Mouse (Mus musculus): ENCODE data around the gene Grk5.
"Not testable (repeated sequence)": the region's sequence is repeated elsewhere in the genome, so short reads cannot be mapped to it uniquely, and the experiment has no call there.

Gene Grk5

DNA sequence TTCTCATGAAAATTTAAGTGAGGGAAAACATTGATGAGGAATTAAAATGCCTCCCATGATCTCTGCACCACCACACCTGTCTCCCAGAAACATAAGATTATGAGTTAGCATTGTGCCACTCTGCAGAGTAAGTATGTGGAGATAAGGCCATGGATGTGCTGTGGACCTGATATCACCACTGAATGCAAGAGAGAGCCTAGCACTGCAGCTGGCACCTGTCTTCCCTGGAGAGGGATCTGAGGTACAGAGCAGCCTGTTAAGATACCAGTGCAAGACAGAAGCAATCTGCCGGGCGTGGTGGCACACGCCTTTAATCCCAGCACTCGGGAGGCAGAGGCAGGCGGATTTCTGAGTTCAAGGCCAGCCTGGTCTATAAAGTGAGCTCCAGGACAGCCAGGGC, 15.9 kb downstream of the Grk5 start:
- ATAC-seq (ENCODE audit: insufficient number of reproducible peaks, low FRiP score, low TSS enrichment): no peak

DNA sequence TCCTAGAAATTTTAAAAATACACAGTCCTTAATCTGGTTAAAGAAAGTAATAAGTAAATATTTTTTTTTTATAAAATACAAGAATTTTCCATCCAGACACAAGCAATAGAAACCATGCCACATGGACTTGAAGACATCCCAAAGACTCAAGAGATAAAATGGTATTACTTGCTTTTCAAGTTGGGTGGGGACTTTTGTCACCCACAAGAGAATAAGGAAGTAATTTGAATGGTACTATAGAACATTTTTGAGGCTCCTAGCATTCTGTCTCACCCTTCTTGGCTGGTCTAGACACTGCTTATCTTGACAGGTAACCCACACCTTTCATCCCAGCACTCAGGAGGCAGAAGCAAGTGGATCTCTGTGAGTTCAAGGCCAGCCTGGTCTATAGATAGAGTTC, 20.8 kb downstream of the Grk5 start:
- no peak for ATAC-seq (ENCODE audit: insufficient number of reproducible peaks, low FRiP score, low TSS enrichment)

DNA sequence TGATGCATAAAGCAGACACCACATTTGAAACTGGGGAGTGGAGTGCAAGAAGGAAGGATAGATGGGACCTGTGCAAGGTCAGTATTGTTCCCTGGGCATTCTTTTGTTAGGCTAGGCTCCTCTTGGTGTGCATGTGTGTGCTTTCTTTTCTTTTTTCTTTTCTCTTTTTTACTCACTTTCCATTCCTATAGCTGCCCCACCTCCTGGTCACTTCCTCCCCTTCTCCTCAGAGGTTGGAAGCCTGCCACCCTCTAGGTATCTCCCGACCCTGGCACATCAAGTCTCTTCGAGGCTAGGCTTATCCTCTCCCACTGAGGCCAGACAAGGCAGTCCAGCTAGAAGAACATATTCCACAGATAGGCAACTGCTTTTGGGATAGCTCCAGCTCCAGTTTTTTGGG, 22.1 kb downstream of the Grk5 start:
- no peak for ATAC-seq (ENCODE audit: insufficient number of reproducible peaks, low FRiP score, low TSS enrichment)

DNA sequence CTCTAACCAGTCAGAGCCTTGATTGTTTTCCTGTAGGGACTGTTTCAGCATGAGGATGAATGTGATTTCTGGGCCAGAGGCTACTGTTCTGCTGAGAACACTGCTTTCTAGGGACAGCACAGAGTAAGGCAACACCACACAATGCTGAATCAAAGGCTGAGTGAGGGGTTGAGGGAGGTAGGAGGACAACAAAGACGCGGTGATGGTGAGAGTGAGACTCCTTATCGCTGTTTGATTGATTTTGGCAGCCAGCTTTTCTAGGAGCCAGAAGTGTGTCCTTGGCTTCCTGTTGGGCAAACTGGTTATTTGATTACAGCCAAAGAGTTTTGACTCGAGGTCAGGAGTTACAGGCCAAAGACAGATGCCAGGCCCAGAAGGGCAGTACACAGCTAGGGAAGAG, 25.7 kb downstream of the Grk5 start:
- ATAC-seq (ENCODE audit: insufficient number of reproducible peaks, low FRiP score, low TSS enrichment): no peak

DNA sequence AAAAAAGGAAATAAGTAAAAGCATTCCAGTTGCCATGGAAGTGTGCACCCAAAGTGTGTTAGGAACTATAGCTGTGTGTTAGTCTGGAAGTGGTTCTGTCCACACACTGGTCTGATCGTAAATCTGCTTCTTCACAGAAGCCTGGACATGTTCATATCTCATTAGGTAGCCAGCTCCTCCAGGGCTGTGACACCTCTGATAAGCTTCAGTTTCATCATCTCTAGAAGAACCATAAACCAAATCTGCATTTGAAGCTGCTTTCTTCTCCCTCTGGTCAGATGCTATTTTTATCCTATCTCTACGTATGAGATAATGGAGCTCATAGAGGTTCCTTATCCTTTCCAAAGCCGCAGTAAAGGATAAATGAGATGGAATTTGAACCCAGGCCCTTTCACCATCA, 26.3 kb downstream of the Grk5 start:
- ATAC-seq (ENCODE audit: insufficient number of reproducible peaks, low FRiP score, low TSS enrichment): no peak

DNA sequence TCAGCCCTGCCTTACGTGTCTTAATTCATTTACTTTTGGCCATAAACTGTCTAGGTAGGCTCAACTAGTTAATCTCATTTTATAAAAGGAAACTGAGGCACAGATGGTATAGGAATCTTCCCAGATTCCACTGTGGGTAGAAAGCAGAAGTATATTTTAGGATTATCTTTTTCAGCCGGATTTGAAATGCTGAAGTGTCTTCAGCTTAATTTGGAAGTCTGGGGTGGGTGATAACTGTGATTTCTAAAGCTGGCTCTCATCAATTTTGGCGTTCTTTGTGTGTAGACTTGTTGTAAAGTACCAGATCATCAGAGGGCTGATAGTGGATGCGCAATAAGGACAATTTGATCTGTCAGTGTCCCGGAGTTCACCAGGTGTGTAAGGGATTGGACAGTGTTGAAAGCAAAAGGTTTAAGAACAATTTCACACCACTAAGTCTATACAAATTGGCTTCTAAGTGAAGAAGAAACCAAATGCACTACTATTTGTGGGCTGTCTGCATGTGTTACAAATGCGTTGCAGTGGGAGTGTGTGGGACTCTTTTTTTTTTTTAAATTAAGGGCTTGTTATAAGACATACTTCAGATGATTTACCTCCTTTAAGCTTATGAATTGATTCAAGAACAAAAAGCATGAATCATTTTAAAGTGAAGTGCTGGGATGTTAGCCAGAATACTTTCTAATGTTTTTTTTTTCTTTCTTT, 27.5 kb downstream of the Grk5 start:
- ATAC-seq (ENCODE audit: insufficient number of reproducible peaks, low FRiP score, low TSS enrichment): no peak

DNA sequence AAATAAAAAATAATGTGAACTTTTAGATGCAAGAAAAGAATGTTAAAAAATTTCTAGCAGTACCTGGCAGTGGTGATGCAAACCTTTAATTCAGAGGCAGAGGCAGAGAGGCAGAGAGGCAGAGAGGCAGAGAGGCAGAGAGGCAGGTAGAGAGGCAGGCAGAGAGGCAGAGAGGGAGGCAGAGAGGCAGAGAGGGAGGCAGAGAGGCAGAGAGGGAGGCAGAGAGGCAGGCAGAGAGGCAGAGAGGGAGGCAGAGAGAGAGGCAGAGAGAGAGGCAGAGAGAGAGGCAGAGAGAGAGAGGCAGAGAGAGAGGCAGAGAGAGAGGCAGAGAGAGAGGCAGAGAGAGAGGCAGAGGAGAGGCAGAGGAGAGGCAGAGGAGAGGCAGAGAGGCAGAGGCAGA, 35.0 kb downstream of the Grk5 start:
- ATAC-seq (ENCODE audit: insufficient number of reproducible peaks, low FRiP score, low TSS enrichment): not testable (repeated sequence)

DNA sequence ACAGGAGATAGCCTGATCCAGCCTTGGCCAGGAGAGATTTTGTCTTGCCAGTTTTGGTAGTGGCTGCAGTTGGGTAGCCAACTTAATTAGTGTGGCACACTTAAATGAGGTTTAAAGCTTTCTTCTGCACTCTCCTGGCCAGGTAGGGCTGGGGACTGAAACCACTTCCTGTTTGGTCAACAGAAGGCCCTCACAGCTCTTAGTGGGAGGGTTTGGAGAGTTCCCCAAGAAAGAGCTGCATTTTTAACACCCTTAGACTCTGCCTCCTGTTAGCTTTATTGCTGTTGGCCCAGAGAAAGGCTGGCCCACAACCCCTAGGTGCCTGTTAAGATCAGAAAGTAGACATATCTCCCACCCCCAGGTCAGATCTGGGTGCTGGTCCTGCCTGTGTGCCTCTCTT, 45.5 kb downstream of the Grk5 start:
- no peak for ATAC-seq (ENCODE audit: insufficient number of reproducible peaks, low FRiP score, low TSS enrichment)

DNA sequence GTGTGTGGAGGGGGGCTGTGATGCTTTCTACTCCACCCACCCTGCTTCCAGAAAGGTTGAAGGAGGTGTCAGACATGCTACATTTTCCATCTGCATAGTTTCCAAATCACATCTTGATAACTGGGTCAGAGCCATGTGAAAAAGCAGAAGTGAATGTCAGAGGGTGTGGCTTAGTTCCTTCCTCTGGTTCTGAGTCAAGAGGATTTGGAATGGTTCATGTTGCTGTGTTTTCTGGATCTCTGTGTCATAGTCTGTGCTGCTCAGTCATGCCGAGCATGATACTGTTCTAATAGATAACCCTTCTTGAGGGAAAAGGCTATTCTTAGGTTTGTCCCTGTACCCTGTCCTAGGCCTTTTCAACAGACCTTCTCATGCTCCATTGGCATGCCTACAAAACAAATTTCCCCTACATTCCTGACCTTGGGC, 50.4 kb downstream of the Grk5 start:
- ATAC-seq (ENCODE audit: insufficient number of reproducible peaks, low FRiP score, low TSS enrichment): peak; percentile 58; the same call in 1 of the 2 replicates

DNA sequence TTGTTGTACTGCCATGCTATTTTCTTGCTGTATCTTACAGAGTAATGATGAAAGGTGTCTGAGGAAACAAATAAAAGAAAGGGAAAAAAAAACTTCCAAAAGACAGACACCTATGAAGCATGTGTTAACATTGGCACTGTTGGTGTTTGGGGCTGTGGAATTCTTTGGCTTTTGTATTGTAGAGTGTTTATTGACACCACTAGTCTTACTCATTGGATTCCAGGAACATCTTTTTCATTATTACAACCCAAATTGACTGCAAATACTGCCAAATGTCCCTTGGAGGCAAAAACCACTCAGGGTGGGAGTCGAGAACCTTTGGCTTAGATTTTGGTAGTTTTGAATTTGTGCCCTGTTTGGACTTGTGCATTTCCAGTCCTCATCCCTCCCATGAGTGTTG, 51.3 kb downstream of the Grk5 start:
- no peak for ATAC-seq (ENCODE audit: insufficient number of reproducible peaks, low FRiP score, low TSS enrichment)

DNA sequence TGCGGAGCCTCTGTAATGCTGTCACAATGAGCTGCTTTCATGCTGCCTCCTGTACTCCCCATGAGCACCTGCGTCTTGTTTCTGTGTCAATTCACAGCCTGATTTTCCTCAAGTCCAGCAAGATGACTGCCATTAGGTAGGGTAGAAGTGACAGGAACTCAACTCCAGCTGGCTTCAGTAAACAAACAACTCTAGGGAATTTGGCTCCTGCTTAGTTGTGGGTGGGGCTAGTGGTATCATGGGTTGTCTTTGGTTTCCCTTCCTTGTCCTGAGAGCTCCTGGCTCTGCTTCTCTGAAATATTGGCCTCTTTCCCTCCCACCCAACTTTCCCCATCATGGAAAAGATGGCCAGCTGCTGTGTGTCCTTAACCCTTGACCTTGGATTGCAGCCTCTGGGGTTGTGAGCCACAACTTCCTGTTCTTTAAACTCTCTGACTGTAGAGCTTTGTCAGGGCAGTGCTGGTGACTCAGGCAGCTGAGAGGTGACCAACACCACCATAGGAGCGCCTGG, 56.3 kb downstream of the Grk5 start:
- peak; percentile 79; the same call in 1 of the 2 replicates for ATAC-seq (ENCODE audit: insufficient number of reproducible peaks, low FRiP score, low TSS enrichment)

DNA sequence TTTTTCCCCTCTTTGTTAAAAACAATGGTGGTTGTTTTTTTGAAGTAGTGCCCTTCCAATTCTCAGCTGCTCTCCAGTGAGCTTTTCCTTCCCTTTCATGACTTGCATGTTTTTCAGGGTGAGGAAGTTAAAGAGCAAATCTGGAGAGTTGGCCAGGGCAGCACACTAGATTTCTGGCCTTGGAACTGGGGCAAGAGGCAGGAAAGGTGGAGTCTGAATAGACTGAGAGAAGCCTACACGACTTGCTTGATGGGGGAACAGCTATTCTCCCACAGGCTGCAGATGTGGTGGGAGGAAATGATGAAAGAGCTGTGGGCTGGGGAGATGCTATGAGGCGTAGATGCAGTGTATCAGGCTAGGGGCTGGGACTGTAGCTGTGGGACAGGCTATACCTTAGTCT, 57.1 kb downstream of the Grk5 start:
- ATAC-seq (ENCODE audit: insufficient number of reproducible peaks, low FRiP score, low TSS enrichment): no peak

DNA sequence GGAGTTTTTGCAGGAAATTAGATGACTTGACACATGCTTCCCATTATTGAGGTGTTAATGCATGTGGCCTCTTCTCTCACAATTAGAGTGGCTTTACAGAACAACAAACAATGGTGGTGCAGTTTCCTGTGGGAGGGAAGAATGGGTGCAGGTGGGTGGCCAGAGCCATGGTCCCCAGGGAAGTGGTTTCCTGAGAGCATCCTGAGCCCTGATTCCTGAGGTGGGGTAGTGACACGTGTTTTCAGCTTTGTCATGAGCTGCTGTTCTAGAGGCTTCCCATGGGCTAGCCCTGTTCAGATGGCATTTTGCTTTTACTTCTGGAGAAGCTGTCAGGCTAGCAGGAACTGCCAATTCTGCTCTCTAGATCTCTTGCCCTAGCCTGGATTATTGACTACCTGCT, 59.4 kb downstream of the Grk5 start:
- ATAC-seq (ENCODE audit: insufficient number of reproducible peaks, low FRiP score, low TSS enrichment): no peak

DNA sequence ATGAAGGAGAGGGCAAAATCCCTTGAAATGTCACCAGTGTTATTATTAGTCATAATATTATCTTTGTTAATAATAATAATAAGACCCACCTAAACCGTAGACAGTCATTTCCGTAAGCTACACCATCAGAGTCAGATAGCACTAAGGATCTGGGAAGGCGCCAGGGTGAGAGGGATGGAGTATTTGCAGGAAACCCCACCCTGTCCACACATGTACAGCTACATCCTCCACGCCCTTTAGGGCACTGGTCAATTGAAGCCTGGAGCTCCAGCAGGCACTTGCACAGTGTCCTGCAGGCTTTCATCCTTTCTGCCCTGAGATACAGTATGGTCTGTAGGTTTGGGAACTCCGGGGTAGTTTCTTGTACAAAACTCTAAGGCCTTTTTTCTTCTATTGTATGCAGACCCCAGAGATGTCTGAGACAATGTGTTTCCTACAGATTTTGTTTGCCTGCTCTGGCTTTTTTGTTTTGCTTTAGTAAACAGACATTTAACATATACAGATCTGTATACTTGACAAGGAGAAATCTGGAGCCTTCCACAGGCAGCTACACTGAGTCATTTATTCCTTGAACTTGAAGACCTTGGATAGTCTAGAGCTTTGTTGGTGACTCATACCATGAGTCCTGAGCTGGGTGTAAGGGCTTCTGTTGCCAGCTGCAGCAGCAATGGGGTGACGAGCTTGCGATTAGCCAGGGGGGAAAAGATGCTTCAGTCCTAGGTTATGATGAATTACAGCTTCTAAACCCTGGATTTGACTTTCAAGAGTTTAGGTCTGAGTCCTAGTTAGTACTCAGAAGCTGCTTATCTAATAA, 60.7 kb downstream of the Grk5 start:
- no peak for ATAC-seq (ENCODE audit: insufficient number of reproducible peaks, low FRiP score, low TSS enrichment)

DNA sequence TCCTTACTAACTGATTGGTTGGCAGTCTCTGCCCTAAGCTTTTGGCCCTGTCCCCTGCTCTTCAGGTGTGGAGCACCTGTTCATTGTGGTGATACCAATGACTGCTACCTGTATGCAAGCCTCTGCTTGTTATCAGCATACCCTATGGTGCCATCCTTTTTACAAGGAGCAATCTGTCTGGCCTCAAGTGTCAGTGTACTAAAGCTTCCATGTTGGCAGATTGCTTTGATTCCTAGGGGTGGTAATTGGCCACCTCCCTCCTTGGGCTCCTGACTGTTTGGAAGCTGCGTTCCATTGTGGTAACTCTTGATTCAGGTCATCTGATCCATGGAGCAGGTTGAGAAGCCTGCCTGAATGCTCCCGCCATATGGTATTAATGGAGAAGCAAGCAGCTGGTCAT, 65.6 kb downstream of the Grk5 start:
- peak; percentile 75 for ATAC-seq (ENCODE audit: insufficient number of reproducible peaks, low FRiP score, low TSS enrichment)

DNA sequence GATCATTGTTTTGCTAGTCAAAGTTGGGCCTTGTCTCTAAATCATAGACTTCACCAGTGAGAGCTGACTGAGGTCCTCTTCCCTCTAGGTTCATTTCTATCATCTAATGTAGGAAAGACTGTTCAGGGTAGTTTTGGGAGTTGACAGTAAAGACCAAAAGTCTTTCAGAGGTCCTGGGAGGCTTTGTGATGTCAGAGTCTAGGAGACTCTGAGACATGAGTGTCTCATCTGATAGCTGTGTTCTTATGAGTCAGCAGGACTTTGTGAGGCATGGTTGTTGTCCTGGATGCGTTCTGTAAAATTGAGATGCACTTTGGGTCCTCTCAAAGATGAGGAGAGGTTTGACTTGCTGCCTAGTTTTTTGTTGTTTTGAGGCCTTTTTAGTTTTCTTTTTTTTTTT, 66.2 kb downstream of the Grk5 start:
- no peak for ATAC-seq (ENCODE audit: insufficient number of reproducible peaks, low FRiP score, low TSS enrichment)

DNA sequence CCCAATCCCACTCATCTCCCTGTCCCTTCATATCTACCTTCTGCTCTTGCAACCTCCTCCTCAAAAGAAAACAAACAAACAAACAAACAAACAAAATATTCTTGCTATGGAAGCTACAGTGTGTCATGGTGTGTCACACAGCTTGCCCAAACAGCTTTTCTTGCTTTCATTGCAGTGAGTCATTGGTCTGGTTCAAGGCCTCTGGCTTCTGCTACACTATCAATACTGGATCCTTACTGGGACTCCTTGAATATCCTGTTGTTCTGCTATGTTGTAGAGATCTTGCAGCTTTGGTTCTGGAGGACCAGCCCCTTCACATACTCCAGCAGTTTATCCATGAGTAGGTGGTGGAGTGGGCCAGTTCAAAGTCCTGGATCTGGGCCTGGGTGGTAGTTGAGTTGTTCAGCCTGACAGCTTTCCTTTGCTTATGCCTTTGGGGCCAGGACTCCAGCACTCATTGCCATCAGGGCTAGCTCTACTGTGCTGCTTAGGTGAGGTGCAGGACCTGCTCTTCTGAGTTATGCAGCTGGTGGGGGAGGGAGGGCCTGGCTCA, 66.7 kb downstream of the Grk5 start:
- ATAC-seq (ENCODE audit: insufficient number of reproducible peaks, low FRiP score, low TSS enrichment): no peak

DNA sequence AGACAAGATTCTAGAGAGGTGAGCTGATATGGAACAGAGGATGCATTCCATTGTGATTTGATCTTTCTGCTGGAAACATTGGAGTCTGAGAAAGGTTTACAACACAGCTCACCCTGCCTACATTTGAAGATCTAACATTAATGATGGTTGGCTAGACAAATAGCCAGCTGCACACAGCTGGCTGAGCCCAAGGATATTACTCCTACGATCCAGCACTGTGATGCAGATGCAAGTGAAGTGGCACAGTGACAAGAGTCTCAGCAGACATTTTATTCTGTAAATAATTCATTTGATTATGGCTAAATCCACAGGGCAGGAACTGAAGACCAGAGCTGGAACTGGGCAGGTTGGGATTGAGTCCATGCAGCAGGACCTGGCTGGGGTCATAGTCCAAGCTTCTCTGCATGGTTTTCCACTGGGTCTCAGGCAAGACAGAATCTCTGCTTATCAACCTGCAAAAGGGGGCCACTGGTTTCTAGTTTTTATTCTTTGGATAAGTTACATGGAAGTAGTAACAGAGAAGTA, 70.2 kb downstream of the Grk5 start:
- no peak for ATAC-seq (ENCODE audit: insufficient number of reproducible peaks, low FRiP score, low TSS enrichment)

DNA sequence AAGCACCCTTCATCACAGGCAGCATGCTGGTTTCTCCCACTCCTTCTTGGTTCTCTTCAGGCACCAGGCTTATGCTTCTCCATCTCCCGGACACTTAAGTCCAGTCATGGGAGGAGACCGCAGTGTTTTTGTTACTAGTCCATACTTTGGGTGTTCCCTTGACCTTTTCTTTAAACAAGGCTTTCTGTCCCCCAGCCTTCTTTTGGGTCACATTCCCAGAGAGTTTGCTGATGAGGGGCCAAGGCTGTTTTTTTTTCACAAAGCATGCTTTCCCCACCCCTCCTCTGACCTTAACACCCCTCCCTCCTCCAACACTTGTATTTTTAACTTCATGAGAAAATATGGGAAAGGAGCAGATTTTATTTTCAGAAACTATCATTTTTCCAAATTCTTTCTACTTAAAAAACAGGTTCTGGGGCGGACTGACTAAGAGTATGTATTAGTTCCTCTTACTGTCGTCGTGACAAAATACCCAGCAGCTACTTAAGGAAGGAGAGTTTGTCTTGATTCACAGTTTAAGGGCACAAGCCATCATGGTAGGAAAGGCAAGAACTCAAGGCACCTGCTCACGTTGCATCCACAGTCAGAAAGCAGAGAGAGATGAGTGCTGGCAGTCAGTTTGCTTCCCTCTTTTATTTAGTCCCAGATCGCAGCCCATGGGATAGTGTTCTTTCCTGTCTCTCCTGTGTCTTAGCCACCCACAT, 73.0 kb downstream of the Grk5 start:
- no peak for ATAC-seq (ENCODE audit: insufficient number of reproducible peaks, low FRiP score, low TSS enrichment)

DNA sequence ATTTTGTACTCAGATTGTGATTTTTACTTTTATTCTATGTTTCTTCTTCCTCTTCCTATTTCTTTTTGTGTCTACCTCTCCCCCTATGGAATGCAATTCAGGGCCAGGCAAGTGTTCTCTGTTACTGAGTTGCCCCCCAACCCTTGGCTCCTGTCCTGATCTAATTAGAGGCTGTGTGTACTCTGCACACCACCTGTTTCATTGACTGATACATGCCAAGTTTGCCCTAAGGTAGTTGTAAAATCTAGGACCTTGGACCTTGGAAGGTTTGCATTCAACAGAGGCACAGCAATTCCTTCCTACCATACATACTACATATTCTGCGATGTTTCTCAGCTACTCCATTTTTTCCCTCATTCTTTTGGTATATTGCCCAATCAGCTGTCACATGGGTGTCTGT, 78.4 kb downstream of the Grk5 start:
- ATAC-seq (ENCODE audit: insufficient number of reproducible peaks, low FRiP score, low TSS enrichment): no peak

DNA sequence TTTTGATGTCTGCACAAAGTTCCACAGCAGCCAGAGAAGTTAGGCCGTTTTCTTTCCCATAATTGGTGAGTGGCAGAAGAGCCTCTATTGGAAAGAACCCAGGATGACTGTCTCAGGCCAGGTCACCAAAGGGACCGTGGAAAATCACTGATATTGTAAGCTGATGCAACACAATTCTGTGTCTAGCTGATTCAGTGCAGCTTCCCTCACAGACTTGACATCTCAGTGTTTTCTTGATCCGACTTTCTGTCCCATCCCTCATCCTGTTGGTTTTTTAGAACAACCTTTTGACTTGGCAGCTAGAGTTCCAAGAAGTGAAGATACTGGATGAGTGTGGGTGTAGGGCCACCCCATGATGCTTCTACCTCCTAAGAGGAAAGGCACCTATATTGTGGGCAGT, 80.9 kb downstream of the Grk5 start:
- ATAC-seq (ENCODE audit: insufficient number of reproducible peaks, low FRiP score, low TSS enrichment): no peak

All from cerebellum, adult (tissue).